Mouse (Mus musculus): Measurements from ENCODE around the gene Dclre1a. TPM values are rescaled to one million over a fixed set of nuclear protein-coding genes. Genes with fewer than 3 reads are reported as not detected.
A peak's percentile ranks its signal among the peaks of the same experiment; 100 is the strongest.

Gene Dclre1a
- total and polyA plus RNA-seq, 3 experiments: 8.3 to 14.8 (median 13.1) TPM

GRCm38 (mm10) chr19:56546031-56546430 is 2.0 kb downstream of the Dclre1a start (continued):
- TF ChIP-seq ETS1 (conservative IDR thresholded peaks at IDR 0.05; ENCODE audit: low read depth, low read length): peak; percentile 39; the same call in 1 of the 2 replicates
- TF ChIP-seq BHLHE40 (IDR thresholded peaks at IDR 0.05; ENCODE audit: low read depth, low read length): no peak
- TF ChIP-seq MEF2A (IDR thresholded peaks at IDR 0.05; ENCODE audit: borderline replicate concordance, low read depth, low read length): peak; percentile 58
- TF ChIP-seq GABPA (IDR thresholded peaks at IDR 0.05; ENCODE audit: insufficient replicate concordance, low read depth, low read length): no peak
- TF ChIP-seq RCOR1 (conservative IDR thresholded peaks at IDR 0.05; ENCODE audit: low read depth, low read length): no peak
- no peak for TF ChIP-seq PAX5 (IDR thresholded peaks at IDR 0.05; ENCODE audit: low read length)
- no peak for TF ChIP-seq ZMIZ1 (IDR thresholded peaks at IDR 0.05; ENCODE audit: low read depth, low read length)
- no peak for TF ChIP-seq MAX (IDR thresholded peaks at IDR 0.05; ENCODE audit: low read length)
- TF ChIP-seq EP300 (IDR thresholded peaks at IDR 0.05; ENCODE audit: low read length): peak; percentile 73
- TF ChIP-seq CHD1 (IDR thresholded peaks at IDR 0.05; ENCODE audit: low read depth, low read length): no peak
- TF ChIP-seq ZNF384 (IDR thresholded peaks at IDR 0.05; ENCODE audit: low read depth, low read length): no peak
- TF ChIP-seq IRF4 (IDR thresholded peaks at IDR 0.05; ENCODE audit: low read depth, low read length): peak; percentile 68
- TF ChIP-seq USF1 (IDR thresholded peaks at IDR 0.05; ENCODE audit: low read depth, low read length): no peak

GRCm38 (mm10) chr19:56544681-56545388 is 3.2 kb downstream of the Dclre1a start:
- Histone ChIP-seq H3K27ac (ENCODE audit: insufficient read depth, low read depth) (no peak overlapping the region), H3K4me3 (replicated peaks in 1 of 3; ENCODE audit: low read depth in 2 of 3, low read length in 2 of 3, poor library complexity in 1 of 3) (no peak overlapping the region), H3K79me2 (replicated peaks; ENCODE audit: control insufficient read depth, extremely low read depth, insufficient read depth, poor library complexity, severe bottlenecking) (peaks cover 10% of the 10 kb centered on the region), H3K9me3 (replicated peaks; ENCODE audit: low read length) (no peaks in the 10 kb centered on the region), H3K36me3 (replicated peaks in 1 of 2; ENCODE audit: control insufficient read depth in 1 of 2, insufficient read depth in 1 of 2, low read length in 1 of 2) (peaks cover 24 to 47% of the 10 kb centered on the region in 2 experiments), H3K27me3 (replicated peaks) (no peaks in the 10 kb centered on the region), H3K9ac (ENCODE audit: insufficient read depth, low read depth) (no peak overlapping the region), H3K4me1 (ENCODE audit: control insufficient read depth in 1 of 2, insufficient read depth in 2 of 2) (peaks cover 0 to 32% of the 10 kb centered on the region in 2 experiments; a peak in 2 of 4 replicates), H3K4me2 (ENCODE audit: insufficient read depth, low read depth, poor library complexity, severe bottlenecking) (no peak overlapping the region)
- TF ChIP-seq EP300 (IDR thresholded peaks at IDR 0.05; ENCODE audit: low read length): no peak
- no peak for TF ChIP-seq ETS1 (conservative IDR thresholded peaks at IDR 0.05; ENCODE audit: low read depth, low read length)
- TF ChIP-seq NRF1 (IDR thresholded peaks at IDR 0.05; ENCODE audit: low read depth, low read length): no peak
- no peak for TF ChIP-seq POLR2AphosphoS2 (IDR thresholded peaks at IDR 0.05; ENCODE audit: low read depth, low read length)
- TF ChIP-seq POLR2A (IDR thresholded peaks at IDR 0.05; ENCODE audit: low read depth, low read length): no peak
- TF ChIP-seq CHD2 (IDR thresholded peaks at IDR 0.05; ENCODE audit: low read length): no peak
- no peak for TF ChIP-seq MAX (IDR thresholded peaks at IDR 0.05; ENCODE audit: low read length)
- in situ Hi-C loops (cut with MboI; ENCODE audit: low pct_ligation_motif_present, low pct_unique_long_range_greater_than_20kb, low sequenced_read_pairs): no loop called here
- no peak for DNase-seq (ENCODE audit: extremely low read depth)
- dilution Hi-C loops (cut with MboI; ENCODE audit: extremely low pct_ligation_motif_present, extremely low pct_unique_long_range_greater_than_20kb, low sequenced_read_pairs): no loop called here

GRCm38 (mm10) chr19:56543320-56543719 is 4.7 kb downstream of the Dclre1a start:
- H3K4me2 ChIP-seq (ENCODE audit: insufficient read depth, low read depth, poor library complexity, severe bottlenecking): no peak overlapping the region
- no peak for DNase-seq (ENCODE audit: extremely low read depth)
- no peaks in the 10 kb centered on the region for H3K27me3 ChIP-seq (replicated peaks)
- H3K9ac ChIP-seq (ENCODE audit: insufficient read depth, low read depth): no peak overlapping the region
- no peaks in the 10 kb centered on the region for H3K9me3 ChIP-seq (replicated peaks; ENCODE audit: low read length)
- H3K79me2 ChIP-seq (replicated peaks; ENCODE audit: control insufficient read depth, extremely low read depth, insufficient read depth, poor library complexity, severe bottlenecking): no peaks in the 10 kb centered on the region
- H3K27ac ChIP-seq (ENCODE audit: insufficient read depth, low read depth): no peak overlapping the region
- in situ Hi-C loops (cut with MboI; ENCODE audit: low pct_ligation_motif_present, low pct_unique_long_range_greater_than_20kb, low sequenced_read_pairs): no loop called here
- H3K4me1 ChIP-seq (ENCODE audit: control insufficient read depth in 1 of 2, insufficient read depth in 2 of 2): peaks cover 0 to 30% of the 10 kb centered on the region in 2 experiments; a peak in 2 of 4 replicates
- H3K36me3 ChIP-seq (replicated peaks in 1 of 2; ENCODE audit: control insufficient read depth in 1 of 2, insufficient read depth in 1 of 2, low read length in 1 of 2): peaks cover 25 to 53% of the 10 kb centered on the region in 2 experiments
- no peak overlapping the region for H3K4me3 ChIP-seq (replicated peaks in 1 of 3; ENCODE audit: low read depth in 2 of 3, low read length in 2 of 3, poor library complexity in 1 of 3)
- dilution Hi-C loops (cut with MboI; ENCODE audit: extremely low pct_ligation_motif_present, extremely low pct_unique_long_range_greater_than_20kb, low sequenced_read_pairs): no loop called here
- no peak for TF ChIP-seq ETS1 (conservative IDR thresholded peaks at IDR 0.05; ENCODE audit: low read depth, low read length)
- no peak for TF ChIP-seq CHD2 (IDR thresholded peaks at IDR 0.05; ENCODE audit: low read length)
- no peak for TF ChIP-seq POLR2AphosphoS2 (IDR thresholded peaks at IDR 0.05; ENCODE audit: low read depth, low read length)
- TF ChIP-seq PAX5 (IDR thresholded peaks at IDR 0.05; ENCODE audit: low read length): no peak
- no peak for TF ChIP-seq MXI1 (IDR thresholded peaks at IDR 0.05; ENCODE audit: low read depth, low read length)
- no peak for TF ChIP-seq RCOR1 (conservative IDR thresholded peaks at IDR 0.05; ENCODE audit: low read depth, low read length)
- TF ChIP-seq TCF12 (IDR thresholded peaks at IDR 0.05; ENCODE audit: low read depth, low read length): no peak
- no peak for TF ChIP-seq JUND (conservative IDR thresholded peaks at IDR 0.05; ENCODE audit: low read depth, low read length)
- TF ChIP-seq CTCF (conservative IDR thresholded peaks at IDR 0.05 in 1 of 2, IDR thresholded peaks at IDR 0.05 in 1 of 2; ENCODE audit: low read depth in 2 of 2, low read length in 2 of 2): no peak
- TF ChIP-seq POLR2A (IDR thresholded peaks at IDR 0.05; ENCODE audit: low read depth, low read length): no peak
- no peak for TF ChIP-seq MAFK (IDR thresholded peaks at IDR 0.05; ENCODE audit: insufficient replicate concordance, low read length)
- TF ChIP-seq KAT2A (IDR thresholded peaks at IDR 0.05; ENCODE audit: insufficient replicate concordance, low read length): no peak
- TF ChIP-seq TBP (conservative IDR thresholded peaks at IDR 0.05; ENCODE audit: low read depth, low read length): no peak
- no peak for TF ChIP-seq E2F4 (IDR thresholded peaks at IDR 0.05; ENCODE audit: insufficient replicate concordance, low read depth, low read length)
- TF ChIP-seq NELFE (IDR thresholded peaks at IDR 0.05; ENCODE audit: low read depth, low read length): no peak
- TF ChIP-seq MAZ (IDR thresholded peaks at IDR 0.05; ENCODE audit: low read depth, low read length): no peak
- no peak for TF ChIP-seq RAD21 (IDR thresholded peaks at IDR 0.05; ENCODE audit: low read depth, low read length)

All from CH12.LX (cell line).